Mouse (Mus musculus) induced T-regulatory cell, adult 2 months (primary cell): ENCODE results near the gene Olfr521.
"Not testable (repeated sequence)": the region's sequence is repeated elsewhere in the genome, so short reads cannot be mapped to it uniquely, and the experiment has no call there.

ENCODE experiments used
- DNase-seq: peaks from one replicate; pipeline ENCODE4 v3.0.0-alpha.2; 2012; ENCODE audit warnings: low read depth

The Olfr521 gene

DNA sequence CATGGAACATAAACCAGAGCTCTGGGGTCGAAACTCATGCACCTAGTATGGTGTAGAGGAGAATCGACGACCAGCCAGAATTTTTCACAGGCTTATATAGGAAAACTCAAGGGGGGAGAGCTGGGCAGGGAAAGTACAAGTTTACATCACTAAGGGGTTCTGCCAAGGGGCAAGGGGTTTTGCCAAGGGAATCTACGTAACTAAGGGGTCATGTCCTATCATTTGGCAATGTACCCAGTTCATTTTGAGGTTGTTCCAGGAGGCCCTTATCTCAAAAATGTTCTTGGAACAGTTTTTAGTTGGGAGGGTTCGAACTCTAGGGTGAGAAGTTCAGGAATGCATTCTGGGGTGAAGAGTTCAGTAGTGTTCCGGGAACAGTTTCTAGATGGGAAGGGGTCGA lies 43.7 kb downstream of the Olfr521 start:
- not testable (repeated sequence) for DNase-seq

DNA sequence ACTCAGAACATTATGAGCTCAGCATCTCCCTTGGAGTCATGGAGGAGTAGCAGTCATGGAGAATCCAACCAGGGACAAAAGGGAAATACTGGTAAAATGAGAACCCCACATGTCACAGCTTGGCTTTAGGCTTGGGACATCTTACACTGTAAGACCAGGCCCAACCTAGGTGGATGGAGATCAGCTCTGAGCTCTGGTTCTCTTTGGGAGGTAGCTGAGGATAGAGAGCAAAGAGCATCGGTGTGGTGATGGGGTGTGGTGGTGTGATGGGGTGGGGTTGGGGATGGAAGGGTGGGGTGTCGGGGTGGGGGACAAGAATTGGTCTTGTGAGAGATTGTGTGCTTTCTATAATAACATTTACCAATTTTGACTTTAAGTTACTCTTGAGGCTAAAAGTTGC lies 47.5 kb downstream of the Olfr521 start:
- DNase-seq, result no peak

DNA sequence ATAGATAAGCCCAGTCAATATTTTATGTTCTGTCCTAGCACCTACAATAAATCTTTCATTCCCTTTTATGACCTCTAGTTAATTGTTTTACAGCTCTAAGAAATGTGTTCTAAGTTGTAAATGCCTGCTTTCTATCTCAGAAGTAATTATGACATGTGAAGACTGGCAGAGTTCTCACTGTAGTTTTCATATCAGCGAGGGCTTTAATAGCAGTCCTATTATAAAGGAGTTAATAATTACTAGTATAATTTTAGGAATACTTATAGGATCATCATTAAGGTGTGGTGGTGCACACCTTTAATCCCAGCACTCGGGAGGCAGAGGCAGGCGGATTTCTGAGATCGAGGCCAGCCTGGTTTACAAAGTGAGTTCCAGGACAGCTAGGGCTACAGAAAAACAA lies 48.4 kb downstream of the Olfr521 start:
- no peak for DNase-seq

DNA sequence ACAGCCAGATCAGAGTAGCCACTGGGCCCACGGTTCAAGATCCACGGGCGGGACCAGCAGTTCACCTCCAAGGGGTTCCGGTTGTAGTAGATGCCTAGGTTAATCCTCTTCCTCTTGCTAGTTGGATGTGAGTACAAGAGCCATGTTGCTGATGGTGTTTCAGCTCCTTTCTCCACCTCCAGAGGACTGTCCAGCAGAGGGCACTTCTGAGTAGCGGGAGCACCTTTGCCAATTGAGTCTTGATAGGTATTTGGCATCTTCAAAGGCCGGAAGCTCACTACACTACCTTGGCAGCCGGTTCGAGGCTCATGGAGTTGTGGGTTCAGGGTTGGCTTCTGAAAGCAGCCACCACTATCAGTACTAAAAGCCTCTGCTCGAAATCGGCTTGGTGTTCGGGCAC lies 50.1 kb downstream of the Olfr521 start:
- peak; percentile 77 for DNase-seq

DNA sequence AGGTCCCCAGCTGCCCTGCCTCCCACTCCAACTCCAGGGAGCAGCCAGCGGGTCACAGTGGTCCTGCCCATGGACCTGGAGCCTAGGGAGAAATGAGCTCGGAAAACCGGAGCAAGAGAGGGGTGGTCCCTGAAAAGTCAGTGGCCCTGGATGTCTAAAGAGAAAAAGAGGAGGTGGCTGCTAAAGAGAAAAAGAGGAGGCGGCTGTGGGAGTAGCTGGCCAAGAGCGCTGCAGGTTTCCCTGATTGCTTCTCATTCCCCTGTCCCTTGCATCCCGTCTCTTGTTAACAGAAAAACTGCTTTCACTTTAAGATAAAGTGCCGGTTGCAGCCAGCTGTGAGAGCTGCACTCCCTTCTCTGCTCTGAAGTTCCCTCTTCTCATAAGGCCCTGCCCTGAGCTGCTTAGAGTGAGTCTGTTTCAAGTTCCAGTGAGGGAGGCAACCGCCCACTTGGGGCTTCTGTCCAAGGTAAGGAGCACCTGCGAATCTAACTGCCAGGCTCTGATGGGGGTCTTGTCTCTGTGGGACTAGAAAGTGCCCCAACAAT lies 54.9 kb downstream of the Olfr521 start:
- peak; percentile 65 for DNase-seq
